Mouse (Mus musculus): ENCODE results near the gene S1pr3. TPM values are rescaled to one million over a fixed set of nuclear protein-coding genes. Genes with fewer than 3 reads are reported as not detected.

S1pr3 gene
- total and polyA plus RNA-seq, 2 experiments from 2014 or later = 8.5 to 8.6 TPM

DNA sequence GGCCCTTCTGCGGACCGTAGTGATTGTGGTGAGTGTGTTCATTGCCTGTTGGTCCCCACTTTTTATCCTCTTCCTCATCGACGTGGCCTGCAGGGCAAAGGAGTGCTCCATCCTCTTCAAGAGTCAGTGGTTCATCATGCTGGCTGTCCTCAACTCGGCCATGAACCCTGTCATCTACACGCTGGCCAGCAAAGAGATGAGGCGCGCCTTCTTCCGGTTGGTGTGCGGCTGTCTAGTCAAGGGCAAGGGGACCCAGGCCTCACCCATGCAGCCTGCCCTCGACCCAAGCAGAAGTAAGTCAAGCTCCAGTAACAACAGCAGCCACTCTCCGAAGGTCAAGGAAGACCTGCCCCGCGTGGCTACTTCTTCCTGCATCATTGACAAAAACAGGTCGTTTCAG lies 11.1 kb downstream of the S1pr3 start:
- H3K9me3 ChIP-seq (ENCODE audit: low read length) = no peaks in the 10 kb centered on the region
- WGBS = 94% methylated on average over 15 of the region's 15 CpGs
- no peak for DNase-seq (ENCODE audit: low spot score)

DNA sequence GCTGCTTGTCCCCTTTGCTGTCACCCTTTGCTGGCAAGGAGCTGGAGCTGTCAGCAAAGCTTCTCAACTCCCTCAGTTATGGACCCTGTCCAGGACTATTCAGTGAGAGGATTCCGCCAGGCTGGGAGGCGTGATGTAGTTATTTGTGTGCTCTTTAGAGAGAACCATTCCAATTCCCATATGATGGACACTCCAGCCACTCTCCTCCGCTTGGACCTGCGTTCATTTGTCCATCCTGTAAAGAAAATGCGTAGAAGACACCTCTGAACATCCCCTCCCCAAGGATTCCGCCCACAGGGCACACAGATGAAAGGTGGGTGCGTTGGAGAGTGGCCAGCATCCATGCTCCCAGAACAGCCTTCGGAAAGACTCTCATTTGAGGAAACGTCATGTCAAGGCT lies 12.4 kb downstream of the S1pr3 start:
- Histone ChIP-seq H3K4me2 (ENCODE audit: low read depth, low read length) (no peak overlapping the region), H3K27ac (no peak overlapping the region), H3K4me1 (ENCODE audit: insufficient read depth, low read length) (peaks cover 8% of the 10 kb centered on the region; the same call in 1 of the 2 replicates), H3K4me3 (ENCODE audit: low read length) (no peak overlapping the region), H3K36me3 (ENCODE audit: insufficient read depth, low read length) (no peaks in the 10 kb centered on the region), H3K27me3 (ENCODE audit: insufficient read depth, low read length) (no peaks in the 10 kb centered on the region), H3K9ac (replicated peaks; ENCODE audit: low read length) (no peak overlapping the region), H3K9me3 (ENCODE audit: low read length) (no peaks in the 10 kb centered on the region)
- no peak for TF ChIP-seq CTCF (IDR thresholded peaks at IDR 0.05; ENCODE audit: low read depth)
- WGBS = 74% methylated on average over 9 of the region's 9 CpGs
- no peak for ATAC-seq
- no peak for DNase-seq (ENCODE audit: low spot score)

More for the DNA sequence above, 11.1 kb downstream of the S1pr3 start:
- ATAC-seq = no peak
- no peaks in the 10 kb centered on the region for H3K27me3 ChIP-seq (ENCODE audit: insufficient read depth, low read length)
- no peaks in the 10 kb centered on the region for H3K36me3 ChIP-seq (ENCODE audit: insufficient read depth, low read length)
- H3K4me1 ChIP-seq (ENCODE audit: insufficient read depth, low read length) = peaks cover 8% of the 10 kb centered on the region; the same call in 1 of the 2 replicates
- no peak overlapping the region for H3K4me2 ChIP-seq (ENCODE audit: low read depth, low read length)
- H3K4me3 ChIP-seq (ENCODE audit: low read length) = no peak overlapping the region
- no peak for TF ChIP-seq CTCF (IDR thresholded peaks at IDR 0.05; ENCODE audit: low read depth)
- no peak overlapping the region for H3K27ac ChIP-seq
- H3K9ac ChIP-seq (replicated peaks; ENCODE audit: low read length) = no peak overlapping the region

DNA sequence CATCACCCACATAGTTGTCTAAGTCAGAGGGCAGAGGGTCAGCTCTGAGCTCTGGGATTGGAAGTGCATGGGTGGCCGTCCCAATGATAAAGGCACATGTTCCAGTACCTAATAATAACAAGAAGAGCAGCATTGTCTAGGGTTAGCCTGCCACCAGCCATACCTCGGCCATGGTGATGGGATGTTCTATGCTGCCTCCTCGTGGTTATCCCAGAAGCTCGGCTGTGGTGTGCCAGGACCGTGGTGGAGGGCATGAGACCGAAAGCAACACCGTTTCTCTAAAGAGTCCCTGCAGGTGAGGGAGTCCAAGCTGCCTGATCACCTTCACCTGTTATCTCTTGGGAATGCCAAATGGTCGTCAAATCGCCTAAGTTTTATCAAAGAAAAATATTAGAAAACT lies 15.2 kb downstream of the S1pr3 start:
- Histone ChIP-seq H3K9me3 (ENCODE audit: low read length) (no peaks in the 10 kb centered on the region), H3K4me2 (ENCODE audit: low read depth, low read length) (no peak overlapping the region), H3K4me3 (ENCODE audit: low read length) (no peak overlapping the region), H3K9ac (replicated peaks; ENCODE audit: low read length) (no peak overlapping the region), H3K27me3 (ENCODE audit: insufficient read depth, low read length) (no peaks in the 10 kb centered on the region), H3K4me1 (ENCODE audit: insufficient read depth, low read length) (no peaks in the 10 kb centered on the region), H3K27ac (no peak overlapping the region), H3K36me3 (ENCODE audit: insufficient read depth, low read length) (no peaks in the 10 kb centered on the region)
- DNase-seq (ENCODE audit: low spot score) (no peak), ATAC-seq (no peak)
- 80% methylated on average over 9 of the region's 9 CpGs for WGBS
- no peak for TF ChIP-seq CTCF (IDR thresholded peaks at IDR 0.05; ENCODE audit: low read depth)

DNA sequence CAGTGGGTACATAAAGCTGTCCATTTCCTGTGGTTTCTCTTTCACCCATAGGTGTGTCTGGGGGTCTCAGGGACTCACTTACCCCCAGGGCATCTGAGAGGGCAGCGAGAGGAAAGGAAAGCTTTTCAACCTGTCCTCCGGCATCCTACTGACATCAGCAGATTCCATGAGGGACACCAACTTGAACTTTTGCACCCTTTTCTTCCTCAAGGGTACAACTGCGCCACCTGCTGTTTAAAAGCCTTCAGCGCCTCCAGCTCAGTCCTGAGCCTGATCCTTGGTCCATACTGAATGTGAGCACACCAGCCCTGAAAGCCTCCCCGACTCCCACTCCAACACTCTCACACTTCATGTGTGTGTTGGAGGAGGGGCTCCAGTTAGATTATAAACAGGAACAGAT lies 16.2 kb downstream of the S1pr3 start:
- TF ChIP-seq CTCF (IDR thresholded peaks at IDR 0.05; ENCODE audit: low read depth) = peak; percentile 80
- Histone ChIP-seq H3K27me3 (ENCODE audit: insufficient read depth, low read length) (no peaks in the 10 kb centered on the region), H3K9ac (replicated peaks; ENCODE audit: low read length) (no peak overlapping the region), H3K4me2 (ENCODE audit: low read depth, low read length) (no peak overlapping the region), H3K27ac (no peak overlapping the region), H3K36me3 (ENCODE audit: insufficient read depth, low read length) (0 out of 2 replicates have a peak, but pooled peaks cover under 1% of the 10 kb centered on the region), H3K4me1 (ENCODE audit: insufficient read depth, low read length) (no peaks in the 10 kb centered on the region), H3K4me3 (ENCODE audit: low read length) (no peak overlapping the region), H3K9me3 (ENCODE audit: low read length) (no peaks in the 10 kb centered on the region)
- 18% methylated on average over 5 of the region's 5 CpGs for whole genome bisulfite sequencing
- ATAC-seq (peak; percentile 33; the same call in 1 of the 2 replicates), DNase-seq (ENCODE audit: low spot score) (peak; percentile 75)

DNA sequence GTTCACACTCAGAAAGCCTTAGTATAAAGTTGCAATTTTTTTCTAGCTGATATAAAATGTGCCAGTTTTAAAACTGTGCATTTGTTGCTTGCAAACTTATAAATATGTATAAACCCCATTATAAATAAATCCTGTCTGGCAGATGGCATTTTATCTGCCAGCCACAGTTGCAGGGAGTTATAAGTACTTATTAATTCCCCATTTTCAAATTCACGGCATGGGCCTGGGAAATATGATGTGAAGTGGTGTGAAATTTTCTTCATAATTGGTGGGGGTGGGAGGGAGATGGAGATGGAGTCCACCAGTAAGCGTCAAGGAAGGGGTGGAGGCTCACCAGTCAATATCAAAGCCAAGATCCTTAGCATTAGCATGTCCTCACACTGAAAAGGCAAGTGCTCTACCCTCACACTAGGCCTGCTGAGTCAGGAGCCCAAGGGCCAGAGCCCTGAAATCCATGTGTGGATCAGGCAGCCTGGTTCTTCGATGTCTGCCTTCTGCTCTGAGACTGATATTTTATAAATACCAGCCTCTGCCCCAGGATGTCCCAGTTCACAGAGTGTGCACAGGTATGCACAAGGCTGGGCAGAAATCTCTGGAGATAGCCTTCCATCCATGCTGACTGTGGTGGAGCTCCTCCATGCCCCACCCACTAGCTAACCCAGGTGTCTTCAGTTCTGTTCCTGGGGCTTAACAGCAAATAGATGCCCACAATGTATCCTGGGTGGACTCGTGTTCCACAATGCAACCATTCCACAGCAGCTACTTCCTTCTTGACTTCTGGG lies 17.4 kb downstream of the S1pr3 start:
- no peak for DNase-seq (ENCODE audit: low spot score)
- Histone ChIP-seq H3K4me3 (ENCODE audit: low read length) (no peak overlapping the region), H3K4me2 (ENCODE audit: low read depth, low read length) (no peak overlapping the region), H3K9me3 (ENCODE audit: low read length) (no peaks in the 10 kb centered on the region), H3K36me3 (ENCODE audit: insufficient read depth, low read length) (0 out of 2 replicates have a peak, but pooled peaks cover 9% of the 10 kb centered on the region), H3K9ac (replicated peaks; ENCODE audit: low read length) (no peak overlapping the region), H3K27me3 (ENCODE audit: insufficient read depth, low read length) (no peaks in the 10 kb centered on the region), H3K4me1 (ENCODE audit: insufficient read depth, low read length) (no peaks in the 10 kb centered on the region), H3K27ac (no peak overlapping the region)
- ATAC-seq = no peak
- no peak for TF ChIP-seq CTCF (IDR thresholded peaks at IDR 0.05; ENCODE audit: low read depth)
- WGBS = 78% methylated on average over 4 of the region's 4 CpGs

DNA sequence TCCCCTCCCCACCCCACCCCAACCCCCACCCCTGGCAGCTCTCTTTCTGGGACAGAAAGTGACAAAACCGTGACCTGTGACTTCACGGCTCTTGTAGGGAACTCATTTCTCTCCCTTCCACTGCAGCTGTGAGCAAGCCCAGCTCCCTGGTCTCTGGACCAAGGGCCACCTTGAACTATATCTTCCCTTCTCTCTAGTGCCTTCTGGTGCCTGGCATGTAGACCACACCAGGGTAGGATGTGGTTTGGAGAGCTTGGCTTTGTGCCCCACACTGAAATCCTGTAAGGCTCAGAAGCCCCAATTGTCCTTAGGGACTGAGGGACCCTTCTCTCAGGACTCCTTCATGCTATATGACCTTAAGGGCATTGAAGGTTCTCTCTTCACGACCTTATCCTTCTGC lies 24.9 kb downstream of the S1pr3 start:
- DNase-seq (ENCODE audit: low spot score) (no peak), ATAC-seq (no peak)
- Histone ChIP-seq H3K4me1 (ENCODE audit: insufficient read depth, low read length) (no peaks in the 10 kb centered on the region), H3K9me3 (ENCODE audit: low read length) (no peaks in the 10 kb centered on the region), H3K9ac (replicated peaks; ENCODE audit: low read length) (no peak overlapping the region), H3K4me2 (ENCODE audit: low read depth, low read length) (no peak overlapping the region), H3K27me3 (ENCODE audit: insufficient read depth, low read length) (no peaks in the 10 kb centered on the region), H3K36me3 (ENCODE audit: insufficient read depth, low read length) (0 out of 2 replicates have a peak, but pooled peaks cover 12% of the 10 kb centered on the region), H3K27ac (no peak overlapping the region), H3K4me3 (ENCODE audit: low read length) (no peak overlapping the region)
- no peak for TF ChIP-seq CTCF (IDR thresholded peaks at IDR 0.05; ENCODE audit: low read depth)
- 60% methylated on average over 3 of the region's 3 CpGs for WGBS

DNA sequence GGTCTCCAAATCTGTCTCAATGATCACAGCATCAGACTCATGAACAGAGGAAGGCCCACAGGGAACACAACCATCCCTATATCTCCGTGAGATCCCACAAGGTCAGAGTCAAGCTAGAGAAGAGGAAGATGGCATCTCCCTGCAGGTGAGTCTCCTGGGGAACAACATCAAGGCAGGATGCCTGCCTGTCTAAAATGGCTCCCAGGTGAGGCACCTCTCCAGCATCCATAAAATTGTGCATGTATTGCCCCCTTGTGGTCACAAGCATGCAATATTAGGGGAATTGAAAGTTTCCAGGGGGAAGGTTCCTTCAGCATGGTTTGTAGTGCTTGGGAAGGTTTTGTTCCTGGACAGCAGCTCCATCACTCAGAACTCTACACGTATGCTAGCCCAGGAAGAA lies 26.0 kb downstream of the S1pr3 start:
- peak; percentile 43 for DNase-seq (ENCODE audit: low spot score)
- Histone ChIP-seq H3K9me3 (ENCODE audit: low read length) (no peaks in the 10 kb centered on the region), H3K36me3 (ENCODE audit: insufficient read depth, low read length) (0 out of 2 replicates have a peak, but pooled peaks cover 12% of the 10 kb centered on the region), H3K4me3 (ENCODE audit: low read length) (no peak overlapping the region), H3K4me1 (ENCODE audit: insufficient read depth, low read length) (no peaks in the 10 kb centered on the region), H3K4me2 (ENCODE audit: low read depth, low read length) (no peak overlapping the region), H3K9ac (replicated peaks; ENCODE audit: low read length) (no peak overlapping the region), H3K27ac (no peak overlapping the region), H3K27me3 (ENCODE audit: insufficient read depth, low read length) (no peaks in the 10 kb centered on the region)
- no peak for ATAC-seq
- 63% methylated on average over 2 of the region's 2 CpGs for WGBS
- TF ChIP-seq CTCF (IDR thresholded peaks at IDR 0.05; ENCODE audit: low read depth) = peak; percentile 71

All from hindbrain, postnatal 0 days (tissue).